Mouse (Mus musculus): ENCODE results near the gene Olfr976. TPM values are rescaled to one million over a fixed set of nuclear protein-coding genes. Genes with fewer than 3 reads are reported as not detected.

Olfr976 gene
- polyA plus RNA-seq, 1 experiment from 2014 or later = not detected

Other genes with a start within 250 kb of the Olfr976 start
- not detected in 2 replicates for gene Olfr965, start 249.8 kb downstream of the Olfr976 start, polyA plus RNA-seq (2015; fragmentation: Nextera tagmentation; extraction: Ambion mirVana)
- gene Olfr150, start 230.2 kb downstream of the Olfr976 start, polyA plus RNA-seq (2015; fragmentation: Nextera tagmentation; extraction: Ambion mirVana) = not detected in 2 replicates
- not detected in 2 replicates for gene Olfr967, start 214.9 kb downstream of the Olfr976 start, polyA plus RNA-seq (2015; fragmentation: Nextera tagmentation; extraction: Ambion mirVana)
- gene Olfr968, start 177.9 kb downstream of the Olfr976 start, polyA plus RNA-seq (2015; fragmentation: Nextera tagmentation; extraction: Ambion mirVana) = not detected in 2 replicates
- gene Olfr969, start 170.2 kb downstream of the Olfr976 start, polyA plus RNA-seq (2015; fragmentation: Nextera tagmentation; extraction: Ambion mirVana) = not detected in 2 replicates
- gene Olfr970, start 152.3 kb downstream of the Olfr976 start, polyA plus RNA-seq (2015; fragmentation: Nextera tagmentation; extraction: Ambion mirVana) = not detected in 2 replicates
- not detected in 2 replicates for gene Olfr971, start 124.3 kb downstream of the Olfr976 start, polyA plus RNA-seq (2015; fragmentation: Nextera tagmentation; extraction: Ambion mirVana)
- not detected in 2 replicates for gene Olfr972, start 94.7 kb downstream of the Olfr976 start, polyA plus RNA-seq (2015; fragmentation: Nextera tagmentation; extraction: Ambion mirVana)
- gene Olfr229, start 53.8 kb downstream of the Olfr976 start, polyA plus RNA-seq (2015; fragmentation: Nextera tagmentation; extraction: Ambion mirVana) = not detected in 2 replicates
- gene Olfr974, start 23.6 kb downstream of the Olfr976 start, polyA plus RNA-seq (2015; fragmentation: Nextera tagmentation; extraction: Ambion mirVana) = not detected in 2 replicates
- 0.04 TPM in 1 of 2 replicates, not detected in the other for gene Olfr975, start 9.1 kb downstream of the Olfr976 start, polyA plus RNA-seq (2015; fragmentation: Nextera tagmentation; extraction: Ambion mirVana)
- not detected in 2 replicates for gene Olfr978, start 31.0 kb upstream of the Olfr976 start, polyA plus RNA-seq (2015; fragmentation: Nextera tagmentation; extraction: Ambion mirVana)
- gene Olfr979, start 42.3 kb upstream of the Olfr976 start, polyA plus RNA-seq (2015; fragmentation: Nextera tagmentation; extraction: Ambion mirVana) = not detected in 2 replicates
- not detected in 2 replicates for gene Olfr980, start 48.4 kb upstream of the Olfr976 start, polyA plus RNA-seq (2015; fragmentation: Nextera tagmentation; extraction: Ambion mirVana)
- not detected in 2 replicates for gene Olfr981, start 60.3 kb upstream of the Olfr976 start, polyA plus RNA-seq (2015; fragmentation: Nextera tagmentation; extraction: Ambion mirVana)
- gene Olfr982, start 112.7 kb upstream of the Olfr976 start, polyA plus RNA-seq (2015; fragmentation: Nextera tagmentation; extraction: Ambion mirVana) = not detected in 2 replicates
- gene Olfr983, start 132.5 kb upstream of the Olfr976 start, polyA plus RNA-seq (2015; fragmentation: Nextera tagmentation; extraction: Ambion mirVana) = not detected in 2 replicates
- not detected in 2 replicates for gene Olfr984, start 153.1 kb upstream of the Olfr976 start, polyA plus RNA-seq (2015; fragmentation: Nextera tagmentation; extraction: Ambion mirVana)
- not detected in 2 replicates for gene Olfr985, start 169.1 kb upstream of the Olfr976 start, polyA plus RNA-seq (2015; fragmentation: Nextera tagmentation; extraction: Ambion mirVana)
- gene Tmem225, start 187.0 kb upstream of the Olfr976 start, polyA plus RNA-seq (2015; fragmentation: Nextera tagmentation; extraction: Ambion mirVana) = not detected in 2 replicates
- not detected in 2 replicates for gene Olfr986, start 219.8 kb upstream of the Olfr976 start, polyA plus RNA-seq (2015; fragmentation: Nextera tagmentation; extraction: Ambion mirVana)
- gene Zfp202, start 231.2 kb upstream of the Olfr976 start, polyA plus RNA-seq (2015; fragmentation: Nextera tagmentation; extraction: Ambion mirVana) = 4.2 and 4.7 TPM in 2 replicates